Mouse (Mus musculus): ENCODE results near the gene Fcgr3.

DNA sequence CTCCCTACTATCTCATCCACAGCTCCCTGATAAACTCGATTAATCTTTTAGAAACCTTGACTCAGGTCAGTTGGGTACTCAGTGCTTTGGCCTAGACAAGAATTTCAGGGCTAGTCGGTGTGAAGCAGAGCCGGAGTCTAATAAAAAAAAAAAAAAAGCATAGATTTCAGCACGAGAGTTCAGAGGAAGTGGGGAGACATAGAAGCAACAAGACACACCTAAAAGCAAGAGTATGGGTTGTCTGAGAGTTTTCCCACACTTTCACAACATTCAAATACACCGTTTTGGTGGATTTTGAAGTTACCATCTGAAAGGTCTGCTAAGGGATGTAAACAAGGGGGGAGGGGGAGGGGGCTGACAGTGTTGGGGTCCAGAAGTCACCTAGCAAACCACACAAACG, 59.7 kb downstream of the Fcgr3 start:
- no peak for TF ChIP-seq ZC3H11A (IDR thresholded peaks at IDR 0.05; ENCODE audit: borderline replicate concordance, low read depth, low read length)
- TF ChIP-seq MAFK (IDR thresholded peaks at IDR 0.05; ENCODE audit: insufficient read depth, low read depth, low read length) = no peak
- 0 out of 2 replicates have a peak, but pooled peaks have one; percentile 14 for TF ChIP-seq ZNF384 (IDR thresholded peaks at IDR 0.05; ENCODE audit: low read depth, low read length)
- no peak for TF ChIP-seq HCFC1 (IDR thresholded peaks at IDR 0.05; ENCODE audit: borderline replicate concordance, insufficient read depth, low read length)
